Mouse (Mus musculus) lung, postnatal 0 days (tissue): ENCODE measurements around the gene Bptf. TPM values are rescaled to one million over a fixed set of nuclear protein-coding genes. Genes with fewer than 3 reads are reported as not detected.

Source experiments
- ATAC-seq: fragments of 200-750 bp; cut with Nextera tagmentation; 2 replicates; pipeline ENCODE4 v1.8.0; 2017; ENCODE audit warnings: moderate library complexity
- DNase-seq: peaks from one replicate; pipeline ENCODE4 v3.0.0-alpha.2; 2016; ENCODE audit warnings: low spot score
- H3K27ac ChIP-seq: fragments of 300-500 bp; sonication (generic); 2 replicates; pipeline ENCODE4 v1.5.1; 2014; ENCODE audit warnings: antibody characterized with exemption, mild to moderate bottlenecking, low read length, mixed read lengths
- H3K27me3 ChIP-seq: fragments of 300-500 bp; sonication (generic); replicated peaks from 2 replicates; pipeline ENCODE4 v1.6.1; 2014; ENCODE audit warnings: low read length, mixed read lengths; ENCODE audit not compliant: insufficient read depth
- H3K36me3 ChIP-seq: fragments of 300-500 bp; sonication (generic); 2 replicates; pipeline ENCODE4 v1.6.1; 2014; ENCODE audit warnings: low read length, mixed read lengths; ENCODE audit not compliant: insufficient read depth
- H3K4me1 ChIP-seq: fragments of 300-500 bp; sonication (generic); 2 replicates; pipeline ENCODE4 v1.6.1; 2014; ENCODE audit warnings: antibody characterized with exemption, low read depth, low read length, mixed read lengths; ENCODE audit not compliant: insufficient read depth
- H3K4me2 ChIP-seq: fragments of 300-500 bp; sonication (generic); replicated peaks from 2 replicates; pipeline ENCODE4 v1.6.1; 2014; ENCODE audit warnings: low read depth, mild to moderate bottlenecking, low read length, moderate library complexity, mixed read lengths
- H3K4me3 ChIP-seq: fragments of 300-500 bp; sonication (generic); 2 replicates; pipeline ENCODE4 v1.5.1; 2014; ENCODE audit warnings: low read depth, low read length
- H3K9ac ChIP-seq: fragments of 300-500 bp; sonication (generic); replicated peaks from 2 replicates; pipeline ENCODE4 v1.6.1; 2014; ENCODE audit warnings: low read depth, mild to moderate bottlenecking
- H3K9me3 ChIP-seq: fragments of 300-500 bp; sonication (generic); 2 replicates; pipeline ENCODE4 v1.6.1; 2016; ENCODE audit warnings: low read length, mixed read lengths
- CTCF ChIP-seq: IDR thresholded peaks from 2 replicates; pipeline ENCODE4 v1.5.1; 2016; ENCODE audit warnings: antibody characterized with exemption, mild to moderate bottlenecking
- EP300 ChIP-seq: IDR thresholded peaks from 2 replicates; pipeline ENCODE4 v1.6.1; 2016; ENCODE audit warnings: antibody characterized with exemption, mild to moderate bottlenecking, control low read depth
- WGBS: fragments of 180-500 bp; shearing (Covaris S2); extraction: QIAGEN DNeasy Blood & Tissue Kit; methylation state at CpG from one replicate; pipeline ENCODE4 v1.1.7; 2014; 5-methylcytosine and 5-hydroxymethylcytosine counted together
- polyA plus RNA-seq: library from polyadenylated mRNA; unstranded; fragments of >200 nt; fragmentation: Nextera tagmentation; extraction: Ambion mirVana; gene quantifications from 2 replicates; pipeline ENCODE4 v1.2.1, GENCODE M21; 2015

Gene Bptf
- polyA plus RNA-seq, 1 experiment from 2014 or later, result 19.8 TPM

DNA sequence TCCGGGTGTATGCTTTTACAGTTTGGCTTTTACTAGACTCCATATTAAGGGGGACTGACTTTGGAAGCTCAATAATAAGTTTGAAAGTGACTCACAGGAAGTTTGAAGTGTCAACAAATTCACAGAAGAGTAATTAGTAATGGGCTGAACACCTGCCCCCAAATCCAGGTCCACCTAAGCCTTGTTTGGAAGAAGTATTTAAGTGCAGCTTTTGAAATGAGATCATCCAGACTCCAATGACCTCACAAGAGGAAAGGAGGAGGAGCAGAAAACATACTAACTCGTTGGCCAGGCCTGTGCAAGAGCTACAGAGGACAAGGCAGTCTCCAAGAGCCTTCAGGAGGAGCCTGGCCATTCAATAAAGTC is 28.7 kb downstream of the Bptf start:
- TF ChIP-seq CTCF (no peak), EP300 (no peak)
- WGBS, result 27% methylated on average over 2 of the region's 2 CpGs
- DNase-seq (peak; percentile 68), ATAC-seq (peak; percentile 70)
- Histone ChIP-seq H3K9ac (no peak overlapping the region), H3K36me3 (0 out of 2 replicates have a peak, but pooled peaks cover 1% of the 10 kb centered on the region), H3K27me3 (no peaks in the 10 kb centered on the region), H3K9me3 (no peaks in the 10 kb centered on the region), H3K27ac (peak overlapping the region; percentile 61), H3K4me2 (no peak overlapping the region), H3K4me3 (no peak overlapping the region), H3K4me1 (peaks cover 21% of the 10 kb centered on the region; the same call in 1 of the 2 replicates)

DNA sequence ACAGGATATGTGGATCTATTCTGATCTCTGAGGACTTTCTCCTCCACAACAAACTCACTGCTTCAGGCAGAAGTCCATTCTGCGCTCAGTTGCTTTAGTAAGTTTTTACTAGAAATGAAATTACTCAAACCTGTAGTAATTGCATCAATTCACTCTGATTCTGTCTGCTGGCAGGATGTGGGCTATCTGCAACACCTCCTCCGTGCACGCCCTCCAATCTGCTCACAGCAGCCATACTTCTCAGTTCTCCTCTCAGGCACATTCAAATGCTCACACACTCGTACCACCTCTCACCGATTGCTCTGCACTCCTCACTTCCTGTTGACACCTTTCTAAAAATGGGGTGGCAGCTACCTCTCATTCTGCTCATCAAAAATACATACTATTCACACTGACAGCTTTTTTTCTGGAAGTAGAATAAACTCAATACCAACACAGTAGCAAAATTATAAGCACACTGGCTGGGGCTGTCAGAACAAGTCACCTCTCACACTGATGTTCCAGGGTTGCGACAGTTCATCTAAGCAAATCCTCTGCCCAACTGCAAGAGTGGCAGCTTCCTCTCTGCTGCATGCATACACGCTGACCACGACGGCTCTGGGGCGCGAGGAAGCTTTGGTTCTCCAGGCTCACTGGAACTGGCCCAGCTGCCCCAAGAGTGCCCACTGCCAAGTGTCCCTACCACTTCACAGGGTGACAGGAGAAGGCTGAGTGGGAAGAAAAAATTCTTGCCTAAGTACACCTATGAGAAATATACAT is 29.3 kb downstream of the Bptf start:
- ATAC-seq (peak; percentile 82), DNase-seq (peak; percentile 65)
- Histone ChIP-seq H3K36me3 (0 out of 2 replicates have a peak, but pooled peaks cover 6% of the 10 kb centered on the region), H3K27me3 (no peaks in the 10 kb centered on the region), H3K4me2 (no peak overlapping the region), H3K4me3 (no peak overlapping the region), H3K27ac (peak overlapping the region; percentile 61), H3K9me3 (no peaks in the 10 kb centered on the region), H3K9ac (no peak overlapping the region), H3K4me1 (peaks cover 21% of the 10 kb centered on the region; the same call in 1 of the 2 replicates)
- 22% methylated on average over 11 of the region's 11 CpGs for WGBS
- TF ChIP-seq CTCF (peak; percentile 13; the same call in 1 of the 2 replicates), EP300 (no peak)

DNA sequence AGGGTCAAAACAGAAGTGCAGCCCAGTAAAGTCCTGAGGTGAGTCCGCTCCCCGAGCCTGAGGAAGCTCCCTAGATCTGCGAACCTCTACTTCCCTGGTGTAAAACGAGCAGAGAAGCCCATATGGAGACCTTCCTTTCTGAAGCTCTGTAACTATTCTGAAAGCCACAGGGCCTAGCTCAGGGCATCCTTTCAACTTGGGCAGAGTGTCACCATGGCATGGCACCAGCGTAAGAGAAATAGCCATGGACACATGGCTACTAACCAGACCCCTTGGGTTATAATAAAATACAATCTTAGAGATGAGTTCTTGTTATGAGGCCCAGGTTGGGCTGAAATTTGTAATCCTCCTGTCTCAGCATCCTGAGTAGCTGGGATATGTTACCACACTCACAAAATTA is 35.0 kb downstream of the Bptf start:
- ATAC-seq (no peak), DNase-seq (no peak)
- Histone ChIP-seq H3K9me3 (no peaks in the 10 kb centered on the region), H3K4me2 (no peak overlapping the region), H3K27ac (no peak overlapping the region), H3K36me3 (peaks cover 11% of the 10 kb centered on the region; the same call in 1 of the 2 replicates), H3K4me1 (peaks cover 4% of the 10 kb centered on the region; the same call in 1 of the 2 replicates), H3K4me3 (no peak overlapping the region), H3K27me3 (no peaks in the 10 kb centered on the region), H3K9ac (no peak overlapping the region)
- 89% methylated on average over 5 of the region's 5 CpGs for WGBS
- no peak for TF ChIP-seq CTCF
- no peak for TF ChIP-seq EP300

- Histone ChIP-seq H3K36me3 (peaks cover 11% of the 10 kb centered on the region; the same call in 1 of the 2 replicates), H3K27me3 (no peaks in the 10 kb centered on the region), H3K9ac (no peak overlapping the region), H3K4me2 (no peak overlapping the region), H3K4me3 (no peak overlapping the region), H3K9me3 (no peaks in the 10 kb centered on the region), H3K4me1 (no peaks in the 10 kb centered on the region), H3K27ac (no peak overlapping the region)
- ATAC-seq (no peak), DNase-seq (no peak)
- TF ChIP-seq EP300, result no peak
- no peak for TF ChIP-seq CTCF
- 89% methylated on average over 7 of the region's 7 CpGs for WGBS
Observed at GRCm38 (mm10) chr11:107093871-107094270, 38.1 kb downstream of the Bptf start.

- Histone ChIP-seq H3K27me3 (no peaks in the 10 kb centered on the region), H3K4me2 (no peak overlapping the region), H3K9me3 (no peaks in the 10 kb centered on the region), H3K4me1 (no peaks in the 10 kb centered on the region), H3K27ac (no peak overlapping the region), H3K9ac (no peak overlapping the region), H3K36me3 (peaks cover 5% of the 10 kb centered on the region; the same call in 1 of the 2 replicates), H3K4me3 (no peak overlapping the region)
- DNase-seq (no peak), ATAC-seq (no peak)
- 90% methylated on average over 7 of the region's 7 CpGs for WGBS
- TF ChIP-seq EP300 (no peak), CTCF (peak; percentile 20; the same call in 1 of the 2 replicates)
Observed at GRCm38 (mm10) chr11:107092637-107093036, 39.3 kb downstream of the Bptf start.

DNA sequence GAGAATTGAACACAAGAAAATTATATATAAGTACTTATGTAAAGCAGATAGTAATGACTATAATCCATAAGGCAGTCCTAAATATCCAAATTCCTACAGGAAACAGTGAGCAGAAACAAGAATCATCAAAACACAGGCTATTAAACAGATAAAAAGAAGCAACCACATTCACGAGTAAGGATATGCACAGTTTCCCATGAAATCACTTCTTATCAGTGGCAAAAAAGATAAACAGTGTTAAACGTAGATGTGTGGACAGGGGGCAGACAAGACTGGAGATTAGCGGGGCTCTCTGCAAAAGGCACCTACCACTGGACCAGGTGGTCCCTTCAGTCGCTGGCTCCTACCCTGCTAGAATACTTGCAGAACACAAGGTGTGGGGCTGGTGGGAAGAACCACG is 46.1 kb downstream of the Bptf start:
- WGBS, result 55% methylated on average over 5 of the region's 5 CpGs
- Histone ChIP-seq H3K4me2 (no peak overlapping the region), H3K4me1 (no peaks in the 10 kb centered on the region), H3K9ac (no peak overlapping the region), H3K27me3 (no peaks in the 10 kb centered on the region), H3K27ac (no peak overlapping the region), H3K4me3 (no peak overlapping the region), H3K36me3 (peaks cover 20% of the 10 kb centered on the region), H3K9me3 (no peaks in the 10 kb centered on the region)
- TF ChIP-seq EP300 (no peak), CTCF (no peak)
- ATAC-seq, result no peak
- no peak for DNase-seq
